Mouse (Mus musculus): ENCODE measurements around the gene Atp13a1. TPM values are rescaled to one million over a fixed set of nuclear protein-coding genes. Genes with fewer than 3 reads are reported as not detected.

Gene Atp13a1
- polyA plus RNA-seq, 1 experiment: 31.2 TPM

DNA sequence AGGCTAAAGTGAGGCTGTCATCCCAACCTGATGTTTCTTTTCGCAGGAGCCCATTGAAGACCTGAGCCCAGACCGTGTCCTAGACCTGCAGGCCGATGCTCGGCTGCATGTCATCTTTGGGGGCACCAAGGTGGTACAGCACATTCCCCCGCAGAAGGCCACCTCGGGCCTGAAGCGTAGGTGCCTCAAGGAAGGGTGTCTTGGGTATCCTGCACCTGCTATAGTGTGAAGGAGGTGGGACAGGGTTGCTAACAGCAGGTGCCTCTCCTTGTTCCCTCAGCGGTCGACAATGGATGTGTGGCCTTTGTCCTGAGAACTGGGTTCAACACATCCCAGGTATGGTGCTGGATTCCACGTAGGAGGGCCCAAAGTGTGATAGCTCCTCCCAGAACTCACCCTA lies 6.7 kb downstream of the Atp13a1 start:
- no peak overlapping the region for H3K4me3 ChIP-seq (ENCODE audit: insufficient read depth, low read length)
- no peak overlapping the region for H3K27ac ChIP-seq (ENCODE audit: insufficient read depth, low read depth, low read length)
- TF ChIP-seq POLR2A (IDR thresholded peaks at IDR 0.05; ENCODE audit: borderline replicate concordance, low read depth, low read length): no peak
- TF ChIP-seq CTCF (IDR thresholded peaks at IDR 0.05; ENCODE audit: low read depth, low read length): no peak
- H3K4me1 ChIP-seq (ENCODE audit: control insufficient read depth, insufficient read depth, low read length): peaks cover 8% of the 10 kb centered on the region

DNA sequence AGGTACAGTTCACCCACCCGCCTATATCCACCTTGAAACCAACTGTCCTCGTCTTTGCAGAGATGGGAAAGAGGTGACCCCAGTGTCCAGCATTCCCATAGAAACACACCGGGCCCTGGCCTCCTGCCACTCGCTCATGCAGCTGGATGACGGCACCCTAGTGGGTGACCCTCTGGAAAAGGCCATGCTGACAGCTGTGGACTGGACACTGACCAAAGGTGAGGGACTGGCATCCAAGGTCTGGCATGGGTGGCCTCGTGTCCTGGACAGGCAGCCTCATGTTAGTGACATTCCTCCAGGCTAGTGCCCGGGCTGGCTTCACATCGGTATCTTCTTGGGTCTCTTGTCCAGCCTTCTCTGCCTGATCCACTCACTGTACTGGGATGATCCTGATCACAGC lies 8.3 kb downstream of the Atp13a1 start:
- TF ChIP-seq POLR2A (IDR thresholded peaks at IDR 0.05; ENCODE audit: borderline replicate concordance, low read depth, low read length) (no peak), CTCF (IDR thresholded peaks at IDR 0.05; ENCODE audit: low read depth, low read length) (no peak)
- Histone ChIP-seq H3K4me1 (ENCODE audit: control insufficient read depth, insufficient read depth, low read length) (no peaks in the 10 kb centered on the region), H3K4me3 (ENCODE audit: insufficient read depth, low read length) (no peak overlapping the region), H3K27ac (ENCODE audit: insufficient read depth, low read depth, low read length) (no peak overlapping the region)

DNA sequence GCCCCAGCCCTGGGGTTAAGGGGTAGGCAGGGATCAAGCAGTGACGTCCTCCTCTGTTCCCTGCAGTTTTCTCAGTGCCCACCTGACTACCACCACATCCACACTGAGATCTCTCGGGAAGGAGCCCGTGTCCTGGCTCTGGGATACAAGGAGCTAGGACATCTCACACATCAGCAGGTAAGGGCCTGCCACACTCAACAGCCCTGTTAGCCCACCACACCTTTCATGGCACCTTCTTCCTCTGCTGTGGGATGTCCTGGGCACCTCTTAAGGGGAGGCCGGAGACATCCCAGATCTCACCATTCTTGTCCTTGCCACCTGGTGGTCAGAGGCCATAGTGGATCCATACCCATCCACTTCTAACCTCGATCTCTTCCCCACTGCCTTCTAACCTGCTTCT lies 9.0 kb downstream of the Atp13a1 start:
- Histone ChIP-seq H3K27ac (ENCODE audit: insufficient read depth, low read depth, low read length) (no peak overlapping the region), H3K4me3 (ENCODE audit: insufficient read depth, low read length) (no peak overlapping the region), H3K4me1 (ENCODE audit: control insufficient read depth, insufficient read depth, low read length) (no peaks in the 10 kb centered on the region; the same call in 1 of the 2 replicates)
- TF ChIP-seq CTCF (IDR thresholded peaks at IDR 0.05; ENCODE audit: low read depth, low read length) (no peak), POLR2A (IDR thresholded peaks at IDR 0.05; ENCODE audit: borderline replicate concordance, low read depth, low read length) (no peak)

DNA sequence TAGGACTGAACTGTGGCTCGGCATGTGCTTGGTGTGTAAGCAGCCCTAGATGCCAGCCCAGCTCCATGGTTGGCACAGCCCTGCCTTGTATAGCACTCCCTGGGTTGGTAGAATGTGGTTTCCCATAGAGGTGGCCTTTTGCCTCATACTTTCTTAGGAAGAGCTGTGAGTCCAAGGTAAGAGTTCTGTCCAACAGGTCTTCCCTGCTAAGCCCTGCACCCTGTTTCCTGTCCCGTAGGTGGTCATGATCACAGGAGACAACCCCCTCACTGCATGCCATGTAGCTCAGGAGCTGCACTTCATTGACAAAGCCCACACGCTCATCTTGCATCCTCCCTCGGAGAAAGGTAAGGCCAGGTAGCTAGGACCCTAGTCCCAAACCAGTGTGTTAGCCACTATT lies 10.8 kb downstream of the Atp13a1 start:
- Histone ChIP-seq H3K4me3 (ENCODE audit: insufficient read depth, low read length) (no peak overlapping the region), H3K4me1 (ENCODE audit: control insufficient read depth, insufficient read depth, low read length) (peaks cover 15% of the 10 kb centered on the region), H3K27ac (ENCODE audit: insufficient read depth, low read depth, low read length) (no peak overlapping the region)
- no peak for TF ChIP-seq CTCF (IDR thresholded peaks at IDR 0.05; ENCODE audit: low read depth, low read length)

DNA sequence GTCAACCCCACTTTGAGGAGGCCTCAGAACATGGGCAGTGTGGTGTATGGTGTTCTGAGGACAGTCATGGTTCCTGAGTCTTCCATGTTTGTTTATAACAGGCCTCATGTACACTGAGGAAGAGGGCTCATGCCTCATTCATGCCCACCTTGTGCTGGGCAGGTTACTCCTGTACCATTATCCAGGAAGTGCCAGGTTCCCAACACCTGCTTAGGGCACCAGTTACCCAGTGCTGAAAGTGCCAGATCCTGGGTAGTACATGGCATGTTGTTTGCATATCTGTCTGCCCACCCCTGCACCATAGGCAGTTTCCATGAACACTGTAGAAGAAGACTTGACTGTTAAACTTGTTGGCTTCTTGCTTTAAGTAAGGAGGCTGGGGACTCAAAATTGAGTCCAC lies 11.3 kb downstream of the Atp13a1 start:
- TF ChIP-seq POLR2A (IDR thresholded peaks at IDR 0.05; ENCODE audit: borderline replicate concordance, low read depth, low read length) (no peak), CTCF (IDR thresholded peaks at IDR 0.05; ENCODE audit: low read depth, low read length) (no peak)
- no peak overlapping the region for H3K4me3 ChIP-seq (ENCODE audit: insufficient read depth, low read length)
- no peak overlapping the region for H3K27ac ChIP-seq (ENCODE audit: insufficient read depth, low read depth, low read length)
- peaks cover 18% of the 10 kb centered on the region for H3K4me1 ChIP-seq (ENCODE audit: control insufficient read depth, insufficient read depth, low read length)

DNA sequence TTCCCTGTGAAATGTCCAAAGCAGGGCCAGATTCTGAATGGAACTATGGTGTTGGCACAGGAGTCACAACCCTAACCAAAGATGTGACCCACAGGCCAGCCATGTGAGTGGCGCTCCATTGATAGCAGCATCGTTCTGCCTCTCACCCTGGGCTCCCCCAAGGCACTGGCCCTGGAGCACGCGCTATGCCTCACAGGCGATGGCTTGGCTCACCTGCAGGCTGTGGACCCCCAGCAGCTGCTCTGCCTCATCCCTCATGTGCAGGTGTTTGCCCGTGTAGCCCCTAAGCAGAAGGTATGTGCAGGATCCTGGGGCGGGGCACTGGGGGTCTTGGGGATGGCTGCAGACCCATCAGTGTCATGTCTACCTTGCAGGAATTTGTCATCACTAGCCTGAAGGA lies 12.4 kb downstream of the Atp13a1 start:
- peaks cover 23% of the 10 kb centered on the region for H3K4me1 ChIP-seq (ENCODE audit: control insufficient read depth, insufficient read depth, low read length)
- H3K27ac ChIP-seq (ENCODE audit: insufficient read depth, low read depth, low read length): no peak overlapping the region
- no peak overlapping the region for H3K4me3 ChIP-seq (ENCODE audit: insufficient read depth, low read length)
- TF ChIP-seq POLR2A (IDR thresholded peaks at IDR 0.05; ENCODE audit: borderline replicate concordance, low read depth, low read length) (no peak), CTCF (IDR thresholded peaks at IDR 0.05; ENCODE audit: low read depth, low read length) (no peak)

DNA sequence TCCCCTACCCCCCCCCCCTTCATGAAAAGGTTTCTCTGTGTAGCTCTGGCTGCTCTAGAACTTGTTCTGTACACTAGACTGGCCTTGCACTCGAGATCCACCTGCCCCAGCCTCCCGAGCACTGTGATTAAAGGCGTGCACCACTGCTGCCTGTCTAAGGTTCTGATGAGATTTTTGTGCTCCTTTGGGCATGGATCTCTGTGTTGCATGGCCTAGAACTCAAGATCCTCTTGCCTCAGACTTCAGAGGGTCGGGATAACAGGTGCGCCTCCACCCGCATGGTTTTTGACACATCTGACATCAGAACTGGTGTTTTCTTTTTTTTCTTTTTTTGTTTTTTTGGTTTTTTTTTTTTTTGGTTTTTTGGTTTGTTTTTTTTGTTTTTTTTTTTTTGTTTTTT lies 13.6 kb downstream of the Atp13a1 start:
- TF ChIP-seq POLR2A (IDR thresholded peaks at IDR 0.05; ENCODE audit: borderline replicate concordance, low read depth, low read length) (no peak), CTCF (IDR thresholded peaks at IDR 0.05; ENCODE audit: low read depth, low read length) (no peak)

DNA sequence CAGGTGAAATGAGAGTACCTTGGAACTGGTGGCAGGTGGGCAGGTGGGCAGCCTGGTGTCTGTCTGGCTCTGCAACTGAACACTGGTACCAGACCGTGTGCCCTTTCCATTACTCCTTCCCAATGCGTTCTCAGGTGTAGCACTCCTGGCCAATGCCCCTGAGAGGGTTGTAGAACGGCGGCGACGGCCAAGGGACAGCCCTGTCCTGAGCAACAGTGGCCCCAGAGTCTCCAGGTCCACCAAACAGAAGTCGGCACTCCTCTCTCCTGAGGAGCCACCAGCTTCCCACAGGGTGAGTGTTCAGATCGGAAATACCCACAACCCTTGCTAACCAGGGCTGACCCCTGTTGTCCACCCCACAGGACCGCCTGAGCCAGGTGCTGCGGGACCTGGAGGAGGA lies 14.1 kb downstream of the Atp13a1 start:
- Histone ChIP-seq H3K27ac (ENCODE audit: insufficient read depth, low read depth, low read length) (no peak overlapping the region), H3K4me3 (ENCODE audit: insufficient read depth, low read length) (no peak overlapping the region), H3K4me1 (ENCODE audit: control insufficient read depth, insufficient read depth, low read length) (peaks cover 27% of the 10 kb centered on the region)
- TF ChIP-seq POLR2A (IDR thresholded peaks at IDR 0.05; ENCODE audit: borderline replicate concordance, low read depth, low read length) (no peak), CTCF (IDR thresholded peaks at IDR 0.05; ENCODE audit: low read depth, low read length) (no peak)

More for the DNA sequence above, 13.6 kb downstream of the Atp13a1 start:
- Histone ChIP-seq H3K4me3 (ENCODE audit: insufficient read depth, low read length) (no peak overlapping the region), H3K27ac (ENCODE audit: insufficient read depth, low read depth, low read length) (no peak overlapping the region), H3K4me1 (ENCODE audit: control insufficient read depth, insufficient read depth, low read length) (peaks cover 23% of the 10 kb centered on the region)

DNA sequence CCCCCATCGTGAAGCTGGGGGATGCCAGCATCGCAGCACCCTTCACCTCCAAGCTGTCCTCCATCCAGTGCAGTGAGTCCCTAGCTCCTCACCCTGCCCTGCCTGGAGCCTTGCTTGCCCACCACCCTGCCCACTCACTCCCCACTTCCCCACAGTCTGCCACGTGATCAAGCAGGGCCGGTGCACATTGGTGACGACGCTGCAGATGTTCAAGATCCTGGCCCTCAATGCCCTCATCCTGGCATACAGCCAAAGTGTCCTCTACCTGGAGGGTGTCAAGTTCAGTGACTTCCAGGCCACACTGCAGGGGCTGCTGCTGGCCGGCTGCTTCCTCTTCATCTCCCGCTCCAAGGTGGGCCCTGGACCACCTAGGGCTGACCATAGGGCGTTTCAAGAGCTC lies 14.5 kb downstream of the Atp13a1 start:
- peak overlapping the region; percentile 81 for H3K27ac ChIP-seq (ENCODE audit: insufficient read depth, low read depth, low read length)

DNA sequence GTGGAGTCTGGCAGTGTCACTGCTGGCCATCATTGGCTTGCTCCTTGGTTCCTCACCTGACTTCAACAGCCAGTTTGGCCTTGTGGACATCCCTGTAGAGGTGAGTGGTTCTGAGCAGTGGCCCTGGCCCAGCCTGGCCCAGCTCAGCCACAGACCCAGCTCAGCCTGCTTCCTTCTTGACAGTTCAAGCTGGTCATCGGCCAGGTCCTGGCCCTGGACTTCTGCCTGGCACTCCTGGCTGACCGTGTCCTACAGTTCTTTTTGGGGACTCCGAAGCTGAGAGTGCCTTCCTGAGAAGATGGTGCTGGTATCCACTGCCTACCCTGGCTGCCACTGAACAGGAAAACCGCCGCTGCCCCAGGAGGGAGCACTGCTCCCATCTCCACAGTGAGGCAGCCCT lies 16.3 kb downstream of the Atp13a1 start:
- Histone ChIP-seq H3K4me1 (ENCODE audit: control insufficient read depth, insufficient read depth, low read length) (peaks cover 32% of the 10 kb centered on the region), H3K27ac (ENCODE audit: insufficient read depth, low read depth, low read length) (no peak overlapping the region), H3K4me3 (ENCODE audit: insufficient read depth, low read length) (no peak overlapping the region)
- TF ChIP-seq POLR2A (IDR thresholded peaks at IDR 0.05; ENCODE audit: borderline replicate concordance, low read depth, low read length): no peak
- TF ChIP-seq CTCF (IDR thresholded peaks at IDR 0.05; ENCODE audit: low read depth, low read length): no peak

More for the DNA sequence above, 14.5 kb downstream of the Atp13a1 start:
- TF ChIP-seq POLR2A (IDR thresholded peaks at IDR 0.05; ENCODE audit: borderline replicate concordance, low read depth, low read length) (no peak), CTCF (IDR thresholded peaks at IDR 0.05; ENCODE audit: low read depth, low read length) (no peak)
- no peak overlapping the region for H3K4me3 ChIP-seq (ENCODE audit: insufficient read depth, low read length)
- peaks cover 31% of the 10 kb centered on the region for H3K4me1 ChIP-seq (ENCODE audit: control insufficient read depth, insufficient read depth, low read length)
